Mouse (Mus musculus) monocyte, adult 2 months (primary cell): ENCODE data around the gene Nup214.

Source experiments
- DNase-seq, 2 experiments: peaks; one replicate each; pipeline ENCODE4 v3.0.0; 2022; ENCODE audit warnings: low spot score in 2 of 2, low read depth in 1 of 2

The Nup214 gene

DNA sequence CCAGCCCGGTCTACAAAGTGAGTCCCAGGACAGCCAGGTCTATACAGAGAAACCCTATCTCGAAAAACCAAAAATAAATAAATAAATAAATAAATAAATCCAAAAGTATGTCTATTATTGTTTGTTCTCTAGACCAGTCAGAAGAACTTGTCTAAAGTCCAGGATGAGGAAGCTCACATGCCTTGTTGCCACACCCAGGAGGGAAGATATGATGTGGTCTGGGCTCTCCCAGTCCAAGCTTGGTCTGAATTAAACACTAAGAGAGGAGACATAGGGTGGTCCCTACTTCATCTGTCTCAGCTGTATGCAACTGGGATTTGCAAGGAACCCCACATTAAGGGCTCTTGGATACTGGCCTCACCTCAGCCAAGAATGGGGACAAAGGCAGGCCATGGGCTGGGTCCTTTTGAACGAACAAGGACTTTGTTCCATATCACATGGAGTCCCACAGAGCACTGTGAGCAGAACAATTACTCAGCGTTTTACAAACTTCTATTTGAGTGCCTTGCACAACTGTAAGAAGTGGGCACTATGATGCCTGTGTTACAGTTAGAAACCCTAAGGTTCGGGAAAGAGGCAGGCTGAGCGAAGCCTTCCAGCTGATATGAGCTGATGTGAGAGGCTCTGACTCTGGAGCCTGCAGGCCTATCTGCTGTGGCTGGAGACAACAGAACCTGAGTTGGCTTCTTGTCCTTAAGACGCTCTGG lies 119.9 kb downstream of the Nup214 start:
- DNase-seq = no peak

DNA sequence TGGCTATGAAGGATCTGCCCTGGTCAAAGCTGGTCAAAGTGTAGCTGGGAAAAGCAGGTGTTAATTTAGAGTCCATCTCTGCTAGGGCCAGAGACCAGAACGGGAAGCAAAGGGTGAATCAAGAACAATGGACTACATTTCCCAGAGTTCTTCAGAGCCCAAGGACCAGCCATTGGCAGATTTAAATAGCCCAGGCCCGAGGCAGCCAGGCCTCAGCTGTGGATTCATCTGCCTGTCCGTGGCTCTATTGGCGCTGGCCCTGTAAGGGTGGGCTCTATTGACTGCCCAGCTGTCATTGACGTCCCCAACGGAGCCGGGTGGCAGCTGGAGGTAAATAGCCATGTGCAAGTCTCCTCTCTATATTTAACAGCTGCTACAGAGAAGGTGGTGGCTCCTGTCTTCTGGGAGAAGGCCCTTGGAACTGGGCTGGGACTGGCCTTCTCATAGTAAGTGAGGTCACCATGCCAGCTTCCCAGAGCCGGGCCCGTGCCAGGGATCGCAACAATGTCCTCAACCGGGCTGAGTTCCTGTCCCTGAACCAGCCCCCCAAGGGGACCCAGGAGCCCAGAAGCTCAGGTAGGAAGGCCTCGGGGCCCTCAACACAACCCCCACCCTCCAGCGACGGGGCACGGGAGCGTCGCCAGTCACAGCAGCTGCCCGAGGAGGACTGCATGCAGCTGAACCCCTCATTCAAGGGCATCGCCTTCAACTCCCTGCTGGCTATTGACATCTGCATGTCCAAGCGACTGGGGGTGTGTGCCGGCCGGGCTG lies 121.3 kb downstream of the Nup214 start, which contains the start of gene Plpp7:
TSS of gene Plpp7 (plus strand) at position 178 of the 771 bp plus-strand sequence.
- no peak for DNase-seq

DNA sequence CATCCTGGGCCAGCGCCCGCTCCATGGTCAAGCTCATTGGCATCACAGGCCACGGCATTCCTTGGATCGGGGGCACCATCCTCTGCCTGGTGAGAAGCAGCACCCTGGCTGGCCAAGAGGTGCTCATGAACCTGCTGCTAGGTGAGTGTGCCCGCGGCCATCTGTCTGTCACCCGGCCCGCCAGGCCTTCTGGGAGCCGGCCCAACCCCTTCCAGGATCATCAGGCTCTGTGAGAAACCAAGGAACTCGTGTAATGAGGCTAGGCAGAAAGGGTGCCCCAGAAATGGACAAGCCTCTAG lies 121.8 kb downstream of the Nup214 start:
- DNase-seq = no peak

DNA sequence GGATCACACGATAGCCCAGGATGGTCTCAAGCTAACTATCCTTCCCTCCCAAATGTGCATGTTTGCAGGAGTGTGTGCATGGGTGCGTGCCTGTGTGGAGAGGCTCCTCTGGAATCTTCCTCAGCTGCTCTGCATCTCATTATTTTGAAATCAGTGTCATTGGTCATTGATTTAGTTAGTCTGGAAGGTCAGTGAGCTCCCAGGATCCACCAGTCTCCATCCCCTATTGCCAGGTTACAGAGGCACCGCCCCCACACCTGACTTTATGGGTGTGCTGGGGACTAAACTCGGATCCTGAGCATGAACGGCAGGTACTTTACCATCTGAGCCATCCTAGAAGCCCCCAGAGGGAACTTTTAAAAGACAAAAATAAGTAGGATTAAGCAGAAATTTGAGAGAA lies 128.7 kb downstream of the Nup214 start:
- no peak for DNase-seq

DNA sequence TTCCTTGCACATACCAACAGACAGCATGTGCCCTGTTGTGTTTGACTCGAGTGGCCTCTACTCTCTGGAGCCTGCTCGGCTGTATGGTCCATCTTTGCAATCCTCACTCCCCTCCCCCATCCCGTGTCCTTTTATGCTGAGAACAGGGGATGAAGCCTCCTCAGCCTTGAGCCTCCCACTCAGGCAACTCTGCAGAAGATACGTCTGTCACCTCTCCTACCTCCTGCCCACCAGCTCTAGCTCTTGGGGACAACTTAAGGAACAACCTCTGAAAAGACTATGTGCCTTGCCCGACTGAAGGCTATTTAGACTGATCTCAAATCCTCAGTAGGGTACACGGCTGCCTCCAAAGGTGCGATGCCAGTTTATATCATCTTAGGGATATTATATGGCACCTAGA lies 129.3 kb downstream of the Nup214 start:
- DNase-seq = no peak
